Mouse (Mus musculus): Measurements from ENCODE around the gene Tpx2. TPM values are rescaled to one million over a fixed set of nuclear protein-coding genes. Genes with fewer than 3 reads are reported as not detected.
A peak's percentile ranks its signal among the peaks of the same experiment; 100 is the strongest.

Tpx2 gene
- polyA plus RNA-seq, 1 experiment from 2014 or later: 86.8 TPM

DNA sequence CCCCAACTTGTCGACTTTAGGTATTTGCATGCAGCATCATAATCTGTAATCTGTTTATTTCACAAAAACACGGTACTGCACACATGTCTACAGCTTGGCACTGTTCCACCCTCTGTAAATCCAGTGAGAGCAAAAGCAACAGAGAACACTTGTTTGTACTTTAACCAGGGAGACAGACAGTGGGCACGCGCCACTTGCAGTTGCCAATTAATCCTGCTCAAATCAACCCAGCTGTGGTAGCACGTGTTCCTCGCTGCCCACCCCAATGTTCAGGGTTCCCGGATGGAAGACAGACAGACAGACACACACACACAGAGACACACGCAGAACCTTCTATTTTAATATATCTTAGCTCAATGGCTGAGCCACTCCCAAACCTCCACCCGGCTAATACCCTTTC is 48.1 kb downstream of the Tpx2 start:
- H3K4me3 ChIP-seq: no peak overlapping the region
- no peak overlapping the region for H3K9ac ChIP-seq
- ATAC-seq (ENCODE audit: low FRiP score, low read depth): no peak
- peaks cover 56% of the 10 kb centered on the region for H3K36me3 ChIP-seq
- no peaks in the 10 kb centered on the region for H3K27me3 ChIP-seq
- 92% methylated on average over 9 of the region's 9 CpGs for WGBS
- no peaks in the 10 kb centered on the region for H3K9me3 ChIP-seq
- H3K4me2 ChIP-seq (replicated peaks): no peak overlapping the region
- H3K27ac ChIP-seq: no peak overlapping the region
- no peaks in the 10 kb centered on the region for H3K4me1 ChIP-seq

DNA sequence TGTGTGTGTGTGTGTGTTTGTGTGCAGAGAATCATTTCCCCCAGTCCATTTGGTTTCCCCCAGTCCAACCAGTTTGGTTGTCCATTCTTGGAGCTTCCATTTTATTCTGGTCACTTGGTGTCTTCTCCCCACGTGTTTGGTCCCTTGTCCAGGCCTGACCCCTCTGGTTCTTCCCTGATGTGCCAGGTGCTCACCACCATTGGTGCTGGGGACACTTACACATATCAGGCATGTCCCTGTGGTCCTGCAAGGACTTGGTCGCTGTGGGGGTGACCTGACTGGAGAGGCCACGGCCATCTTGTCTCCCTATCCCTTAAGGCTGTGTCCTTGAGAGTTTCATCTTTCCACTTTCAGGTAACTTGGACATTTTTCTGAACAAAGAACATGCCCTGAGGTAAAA is 49.2 kb downstream of the Tpx2 start:
- no peak for ATAC-seq (ENCODE audit: low FRiP score, low read depth)
- H3K4me1 ChIP-seq: no peaks in the 10 kb centered on the region
- no peak overlapping the region for H3K4me3 ChIP-seq
- WGBS: 94% methylated on average over 3 of the region's 3 CpGs
- no peak overlapping the region for H3K27ac ChIP-seq
- peaks cover 46% of the 10 kb centered on the region for H3K36me3 ChIP-seq
- H3K9me3 ChIP-seq: no peaks in the 10 kb centered on the region
- no peak overlapping the region for H3K9ac ChIP-seq
- no peak overlapping the region for H3K4me2 ChIP-seq (replicated peaks)
- no peaks in the 10 kb centered on the region for H3K27me3 ChIP-seq

DNA sequence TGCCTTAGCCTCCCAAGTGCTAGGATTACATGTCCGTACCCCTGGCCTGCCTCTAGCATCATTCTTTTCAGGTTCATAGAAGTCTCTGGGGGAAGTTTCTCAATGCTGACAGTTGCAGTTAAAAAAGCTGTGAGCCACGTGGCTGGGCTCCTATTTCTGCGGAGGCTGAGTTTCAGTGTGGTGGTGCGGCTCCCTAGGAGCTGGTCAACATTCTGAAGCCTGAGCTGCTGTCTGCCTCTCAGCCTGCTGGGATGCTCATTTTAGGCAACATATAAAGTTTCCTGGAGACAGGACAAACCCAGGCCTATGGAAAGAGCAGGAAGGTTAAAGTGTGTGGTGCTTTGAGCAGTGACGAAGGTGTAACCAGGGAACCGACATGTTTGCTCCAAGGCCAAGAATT is 51.2 kb downstream of the Tpx2 start:
- H3K27ac ChIP-seq: no peak overlapping the region
- WGBS: 65% methylated on average over 6 of the region's 6 CpGs

DNA sequence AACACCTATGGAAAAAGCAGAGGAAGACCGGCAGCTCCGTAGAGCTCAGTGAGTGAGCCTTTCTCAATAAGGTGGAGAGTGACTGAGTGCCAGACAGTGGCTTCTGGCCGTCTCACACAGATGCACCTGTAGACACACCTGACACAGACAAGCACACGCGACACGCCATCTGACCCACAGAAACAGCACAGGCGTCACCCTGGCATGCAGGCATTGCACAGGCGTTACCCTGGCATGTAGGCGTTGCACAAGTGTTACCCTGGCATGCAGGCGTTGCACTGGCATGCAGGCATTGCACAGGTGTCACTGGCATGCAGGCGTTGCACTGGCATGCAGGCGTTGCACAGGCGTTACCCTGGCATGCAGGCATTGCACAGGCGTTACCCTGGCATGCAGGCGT is 53.5 kb downstream of the Tpx2 start:
- no peaks in the 10 kb centered on the region for H3K9me3 ChIP-seq
- no peak for ATAC-seq (ENCODE audit: low FRiP score, low read depth)
- H3K4me1 ChIP-seq: peaks cover 17% of the 10 kb centered on the region
- H3K4me3 ChIP-seq: no peak overlapping the region
- H3K36me3 ChIP-seq: 0 out of 2 replicates have a peak, but pooled peaks cover 3% of the 10 kb centered on the region
- no peak overlapping the region for H3K27ac ChIP-seq
- H3K27me3 ChIP-seq: no peaks in the 10 kb centered on the region
- 93% methylated on average over 15 of the region's 15 CpGs for WGBS
- H3K9ac ChIP-seq: no peak overlapping the region
- H3K4me2 ChIP-seq (replicated peaks): no peak overlapping the region

More for the DNA sequence above, 51.2 kb downstream of the Tpx2 start:
- ATAC-seq (ENCODE audit: low FRiP score, low read depth): no peak
- no peaks in the 10 kb centered on the region for H3K27me3 ChIP-seq
- H3K36me3 ChIP-seq: peaks cover 25% of the 10 kb centered on the region
- H3K4me3 ChIP-seq: no peak overlapping the region
- H3K4me2 ChIP-seq (replicated peaks): no peak overlapping the region
- no peak overlapping the region for H3K9ac ChIP-seq
- no peaks in the 10 kb centered on the region; the same call in 1 of the 2 replicates for H3K4me1 ChIP-seq
- H3K9me3 ChIP-seq: no peaks in the 10 kb centered on the region

DNA sequence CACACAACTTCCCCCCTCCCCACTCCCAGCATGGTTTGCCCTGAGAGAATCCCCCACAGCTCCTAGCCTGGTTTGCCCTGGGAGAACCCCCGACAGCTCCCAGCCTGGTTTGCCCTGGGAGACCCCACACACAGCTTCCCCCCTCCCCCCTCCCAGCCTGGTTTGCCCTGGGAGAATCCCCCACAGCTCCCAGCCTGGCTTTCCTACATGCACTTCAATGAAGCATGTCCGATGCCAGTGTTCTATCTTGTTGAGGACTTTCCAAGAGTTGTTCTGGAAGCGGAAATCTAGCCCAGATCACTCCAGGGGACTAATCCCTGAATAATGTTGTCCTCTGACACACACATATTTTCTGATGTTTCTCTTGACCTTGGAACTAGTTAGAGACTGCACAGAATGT is 54.9 kb downstream of the Tpx2 start:
- Histone ChIP-seq H3K4me3 (no peak overlapping the region), H3K9ac (no peak overlapping the region), H3K4me1 (peaks cover 31% of the 10 kb centered on the region), H3K9me3 (no peaks in the 10 kb centered on the region), H3K27ac (no peak overlapping the region), H3K27me3 (no peaks in the 10 kb centered on the region), H3K36me3 (0 out of 2 replicates have a peak, but pooled peaks cover 3% of the 10 kb centered on the region), H3K4me2 (replicated peaks) (no peak overlapping the region)
- 23% methylated on average over 3 of the region's 3 CpGs for WGBS
- ATAC-seq (ENCODE audit: low FRiP score, low read depth): no peak

DNA sequence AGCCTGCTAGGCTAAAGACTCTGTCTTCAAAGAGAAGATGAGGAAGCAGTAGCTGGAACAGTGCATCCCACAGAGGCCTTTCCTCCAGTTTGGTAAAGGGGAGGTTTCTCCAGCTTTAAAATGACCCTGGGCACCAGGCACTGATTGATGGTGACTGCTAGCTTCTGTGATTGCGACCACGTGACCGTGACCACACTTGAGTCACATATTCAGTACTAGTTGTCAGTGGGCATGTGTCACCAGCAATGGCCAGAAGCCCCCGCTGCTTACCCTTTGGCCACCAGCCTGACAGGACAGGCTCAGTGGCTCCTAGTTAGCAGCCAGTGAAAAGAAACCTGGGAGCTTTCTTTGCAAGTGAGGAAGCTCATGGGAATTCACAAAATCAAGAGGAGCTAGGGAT is 55.8 kb downstream of the Tpx2 start:
- no peaks in the 10 kb centered on the region for H3K27me3 ChIP-seq
- no peak overlapping the region for H3K4me2 ChIP-seq (replicated peaks)
- peaks cover 32% of the 10 kb centered on the region for H3K4me1 ChIP-seq
- H3K9ac ChIP-seq: no peak overlapping the region
- ATAC-seq (ENCODE audit: low FRiP score, low read depth): no peak
- 83% methylated on average over 4 of the region's 4 CpGs for WGBS
- H3K9me3 ChIP-seq: no peaks in the 10 kb centered on the region
- 0 out of 2 replicates have a peak, but pooled peaks cover 3% of the 10 kb centered on the region for H3K36me3 ChIP-seq
- H3K27ac ChIP-seq: no peak overlapping the region
- no peak overlapping the region for H3K4me3 ChIP-seq

DNA sequence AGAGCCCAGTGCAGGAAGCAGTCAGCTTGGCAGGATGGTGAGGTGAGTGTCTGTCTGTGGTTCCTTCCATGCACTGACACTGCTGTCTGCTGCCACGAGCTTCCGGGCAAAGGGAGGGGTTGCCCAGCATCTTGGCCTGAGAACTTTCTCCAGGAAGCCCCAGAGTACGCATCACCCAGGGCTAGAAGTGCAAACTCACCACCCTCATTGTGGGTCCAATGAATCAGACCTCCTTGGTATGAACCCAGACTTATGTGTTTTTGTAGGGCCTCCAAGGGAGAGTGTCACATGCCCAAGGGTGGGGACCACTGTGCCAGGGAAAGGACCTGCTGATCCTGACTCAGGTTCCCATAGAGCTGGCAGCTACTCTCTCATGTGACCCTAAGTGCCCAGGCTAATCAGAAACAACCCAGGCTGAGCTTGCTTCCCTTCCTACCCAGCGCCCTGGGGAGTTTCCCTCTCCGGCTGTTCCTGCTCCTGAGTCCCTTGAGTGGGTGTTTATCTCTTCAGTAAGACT is 56.4 kb downstream of the Tpx2 start:
- no peak overlapping the region for H3K4me3 ChIP-seq
- no peaks in the 10 kb centered on the region for H3K9me3 ChIP-seq
- H3K36me3 ChIP-seq: 0 out of 2 replicates have a peak, but pooled peaks cover 3% of the 10 kb centered on the region
- no peaks in the 10 kb centered on the region for H3K27me3 ChIP-seq
- H3K27ac ChIP-seq: no peak overlapping the region
- H3K9ac ChIP-seq: no peak overlapping the region
- H3K4me1 ChIP-seq: peaks cover 32% of the 10 kb centered on the region
- 72% methylated on average over 5 of the region's 5 CpGs for WGBS
- ATAC-seq (ENCODE audit: low FRiP score, low read depth): no peak
- H3K4me2 ChIP-seq (replicated peaks): no peak overlapping the region

DNA sequence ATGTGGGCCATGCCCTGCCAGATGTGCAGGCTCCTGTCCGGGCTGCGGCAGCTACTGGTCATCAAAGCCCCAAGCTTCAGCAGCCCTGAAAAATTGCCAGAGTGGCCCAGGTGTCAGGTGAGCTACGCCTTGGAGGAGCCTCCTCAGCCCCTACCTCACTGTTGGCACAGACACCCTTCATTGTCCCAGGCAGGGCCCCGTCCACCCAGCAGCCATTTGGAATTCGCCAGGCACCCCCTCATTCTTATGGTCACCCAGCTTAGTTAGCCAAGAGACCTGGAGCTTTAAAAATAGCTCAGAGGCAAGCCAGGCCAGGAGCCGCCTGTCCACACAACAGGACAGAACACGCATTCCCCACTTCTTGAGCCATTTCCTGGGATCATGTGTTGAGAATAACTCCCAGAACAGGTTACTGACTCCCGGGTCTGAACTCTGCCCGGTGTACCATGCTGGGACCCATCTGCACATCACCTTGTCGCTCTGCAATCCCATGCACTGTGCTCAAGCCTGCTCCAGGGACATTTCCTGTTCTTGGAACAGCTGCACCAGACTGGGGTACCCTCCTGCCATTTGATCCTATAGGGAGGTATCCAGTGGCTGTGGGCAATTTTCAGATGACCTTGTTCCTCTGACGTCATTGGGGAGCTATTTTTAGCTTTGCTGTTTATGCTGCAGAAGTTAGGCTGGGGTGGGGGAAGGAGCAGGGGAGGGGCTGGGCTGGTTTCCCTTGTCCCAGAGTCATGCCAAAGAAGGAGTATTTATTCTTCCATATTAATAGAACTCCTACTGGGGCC is 57.5 kb downstream of the Tpx2 start:
- no peaks in the 10 kb centered on the region for H3K9me3 ChIP-seq
- no peak overlapping the region for H3K4me2 ChIP-seq (replicated peaks)
- peak overlapping the region; percentile 33; the same call in 1 of the 2 replicates for H3K27ac ChIP-seq
- peaks cover 3% of the 10 kb centered on the region; the same call in 1 of the 2 replicates for H3K27me3 ChIP-seq
- no peak overlapping the region for H3K9ac ChIP-seq
- no peaks in the 10 kb centered on the region for H3K36me3 ChIP-seq
- 30% methylated on average over 11 of the region's 11 CpGs for WGBS
- no peak overlapping the region for H3K4me3 ChIP-seq
- peak; percentile 65 for ATAC-seq (ENCODE audit: low FRiP score, low read depth)
- peaks cover 32% of the 10 kb centered on the region for H3K4me1 ChIP-seq

DNA sequence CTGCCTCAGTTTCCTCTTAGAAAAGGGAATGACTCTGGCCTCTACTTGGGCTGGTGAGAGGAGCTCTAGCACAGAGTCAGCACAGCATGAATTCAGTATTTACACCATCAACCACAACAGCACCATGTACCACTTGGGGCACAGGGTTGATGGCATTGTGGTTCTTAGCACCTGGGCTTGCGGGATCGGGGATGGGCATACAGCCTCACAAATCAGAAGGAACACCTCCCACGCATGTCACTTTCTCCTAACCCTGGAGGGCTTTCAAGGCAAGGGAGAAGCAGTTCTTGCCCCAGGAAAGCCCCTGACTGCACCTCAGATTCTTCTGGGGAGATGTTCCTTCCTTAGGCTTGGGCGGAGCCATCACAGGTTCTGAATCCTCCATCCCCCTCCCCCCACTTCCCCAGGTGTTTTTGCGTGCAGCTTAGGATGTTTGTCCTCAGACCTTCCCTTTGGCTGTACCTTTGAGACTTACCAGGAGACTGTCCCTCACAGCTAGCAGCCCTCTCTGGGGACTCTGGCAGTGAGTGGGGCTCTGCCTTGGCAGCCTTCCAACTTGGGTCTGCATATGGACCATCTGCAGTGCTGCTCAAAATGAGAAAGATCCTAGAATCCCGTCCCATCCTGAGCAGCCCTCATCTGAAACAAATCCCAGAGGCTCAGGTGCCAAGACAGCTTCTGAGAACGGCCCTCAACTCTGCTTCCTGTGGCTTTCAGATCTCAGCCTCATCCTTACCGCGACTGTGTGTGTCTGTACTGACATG is 58.7 kb downstream of the Tpx2 start:
- WGBS: 56% methylated on average over 9 of the region's 9 CpGs
- Histone ChIP-seq H3K4me2 (replicated peaks) (no peak overlapping the region), H3K9ac (no peak overlapping the region), H3K36me3 (no peaks in the 10 kb centered on the region), H3K4me3 (no peak overlapping the region), H3K9me3 (no peaks in the 10 kb centered on the region), H3K27ac (no peak overlapping the region), H3K4me1 (peaks cover 32% of the 10 kb centered on the region), H3K27me3 (peaks cover 16% of the 10 kb centered on the region)
- no peak for ATAC-seq (ENCODE audit: low FRiP score, low read depth)

DNA sequence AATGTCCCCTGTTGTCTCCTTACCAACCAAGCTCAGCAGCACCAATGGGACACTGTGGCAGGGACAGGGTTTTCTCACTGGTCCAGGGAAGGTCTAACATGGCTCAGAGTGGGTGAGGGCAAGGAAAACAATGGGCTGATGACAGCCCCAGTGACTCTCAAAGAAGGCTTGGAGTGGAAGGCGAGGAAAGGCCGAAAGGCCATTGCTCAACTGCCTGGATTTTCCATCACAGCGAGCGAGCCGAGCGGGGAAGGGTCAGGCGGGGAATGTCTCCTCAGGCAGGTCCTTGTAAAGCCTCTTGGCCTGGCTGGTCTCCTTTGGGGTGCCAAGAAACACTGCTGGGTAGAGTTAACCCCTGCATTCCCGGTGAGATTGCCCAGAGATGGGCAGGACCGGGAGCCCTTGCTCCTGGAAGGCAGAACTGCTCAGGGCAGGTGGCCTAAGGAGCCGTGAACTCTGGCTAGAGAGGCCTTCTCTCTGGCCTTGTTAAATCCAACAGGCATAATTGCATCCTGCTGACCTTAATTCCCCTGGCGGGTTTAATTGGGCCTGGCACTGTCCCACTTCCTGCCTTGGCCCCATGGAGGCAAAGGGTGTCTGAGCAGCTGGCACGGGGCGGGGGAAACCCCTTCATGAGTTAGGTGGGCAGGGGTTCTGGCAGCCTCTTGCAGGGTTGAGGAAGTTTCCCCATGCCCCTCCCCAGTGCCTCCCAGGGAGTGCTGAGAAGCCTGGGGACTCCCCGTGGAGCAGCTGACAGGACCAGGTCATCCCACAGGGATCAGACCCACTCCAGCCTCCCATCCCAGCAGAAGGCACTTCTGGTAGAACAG is 59.6 kb downstream of the Tpx2 start:
- Histone ChIP-seq H3K9ac (no peak overlapping the region), H3K27me3 (peaks cover 24% of the 10 kb centered on the region), H3K4me3 (no peak overlapping the region), H3K4me2 (replicated peaks) (0 out of 2 replicates have a peak overlapping the region, but pooled peaks have one; percentile 3), H3K9me3 (no peaks in the 10 kb centered on the region), H3K27ac (no peak overlapping the region), H3K4me1 (peaks cover 32% of the 10 kb centered on the region), H3K36me3 (no peaks in the 10 kb centered on the region)
- WGBS: 32% methylated on average over 14 of the region's 14 CpGs
- ATAC-seq (ENCODE audit: low FRiP score, low read depth): no peak

DNA sequence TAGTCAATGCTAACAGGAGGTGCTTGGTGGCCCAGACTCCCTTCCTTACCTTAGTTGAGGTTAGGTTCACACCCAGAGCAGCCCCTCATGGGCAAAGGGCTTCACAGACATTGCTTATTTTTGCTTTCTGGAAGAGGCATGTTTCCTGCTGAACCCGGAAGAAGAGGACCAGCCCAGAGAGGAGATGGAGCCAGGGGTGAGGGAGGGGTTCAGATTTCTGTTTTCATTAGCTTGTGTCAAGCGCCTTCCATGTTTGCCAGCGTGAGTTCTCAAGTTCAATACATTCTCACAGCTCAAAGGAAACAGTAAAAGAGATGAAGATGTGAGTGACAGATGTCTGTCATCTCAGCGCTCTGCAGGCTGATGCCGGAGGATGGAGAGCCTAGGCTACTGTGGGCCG is 62.1 kb downstream of the Tpx2 start:
- Histone ChIP-seq H3K9me3 (no peaks in the 10 kb centered on the region), H3K4me2 (replicated peaks) (no peak overlapping the region), H3K36me3 (no peaks in the 10 kb centered on the region), H3K4me3 (no peak overlapping the region), H3K9ac (no peak overlapping the region), H3K4me1 (peaks cover 33% of the 10 kb centered on the region), H3K27me3 (peaks cover 42% of the 10 kb centered on the region), H3K27ac (no peak overlapping the region)
- no peak for ATAC-seq (ENCODE audit: low FRiP score, low read depth)
- 80% methylated on average over 6 of the region's 6 CpGs for WGBS

All from limb, embryonic 13.5 days (tissue).